Mouse (Mus musculus): ENCODE results near the gene Csnk1g1. TPM values are rescaled to one million over a fixed set of nuclear protein-coding genes. Genes with fewer than 3 reads are reported as not detected.

Csnk1g1 gene
- 16.4 and 31.7 TPM in 2 replicates for polyA plus RNA-seq (2012; ENCODE audit: low replicate concordance)

GRCm38 (mm10) chr9:65908394-65909300 lies at the start of gene Csnk1g1, which contains the start of gene Trip4:
Csnk1g1 (plus strand) TSS chr9:65908924.
Trip4 (minus strand) TSS chr9:65908794.

DNA sequence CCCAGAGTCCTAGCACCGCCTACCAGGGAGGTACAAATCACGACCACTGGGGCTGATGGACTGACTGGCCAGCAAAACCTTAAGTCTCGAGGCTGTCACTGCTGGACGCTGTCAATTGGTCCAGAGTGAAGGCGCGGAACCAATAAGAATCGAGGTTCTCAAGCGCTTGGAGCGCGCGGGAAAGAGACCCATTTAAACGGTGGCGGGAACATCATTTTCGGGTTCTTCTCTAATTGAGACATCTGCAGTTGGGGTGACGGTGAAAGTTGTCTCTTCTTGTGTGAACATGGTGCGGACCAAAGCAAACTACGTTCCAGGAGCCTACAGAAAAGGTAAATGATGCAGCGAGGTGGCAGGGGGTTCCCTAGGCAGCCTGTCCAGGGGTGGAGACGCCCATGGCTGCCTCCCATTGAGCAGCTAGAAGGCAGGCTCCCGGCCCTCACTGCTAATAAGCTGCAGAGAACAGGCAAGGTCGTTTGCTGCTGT lies 18.5 kb upstream of the Csnk1g1 start, which contains the start of gene Pclaf:
Pclaf (plus strand) TSS at position 95 of the 486 bp plus-strand sequence.

DNA sequence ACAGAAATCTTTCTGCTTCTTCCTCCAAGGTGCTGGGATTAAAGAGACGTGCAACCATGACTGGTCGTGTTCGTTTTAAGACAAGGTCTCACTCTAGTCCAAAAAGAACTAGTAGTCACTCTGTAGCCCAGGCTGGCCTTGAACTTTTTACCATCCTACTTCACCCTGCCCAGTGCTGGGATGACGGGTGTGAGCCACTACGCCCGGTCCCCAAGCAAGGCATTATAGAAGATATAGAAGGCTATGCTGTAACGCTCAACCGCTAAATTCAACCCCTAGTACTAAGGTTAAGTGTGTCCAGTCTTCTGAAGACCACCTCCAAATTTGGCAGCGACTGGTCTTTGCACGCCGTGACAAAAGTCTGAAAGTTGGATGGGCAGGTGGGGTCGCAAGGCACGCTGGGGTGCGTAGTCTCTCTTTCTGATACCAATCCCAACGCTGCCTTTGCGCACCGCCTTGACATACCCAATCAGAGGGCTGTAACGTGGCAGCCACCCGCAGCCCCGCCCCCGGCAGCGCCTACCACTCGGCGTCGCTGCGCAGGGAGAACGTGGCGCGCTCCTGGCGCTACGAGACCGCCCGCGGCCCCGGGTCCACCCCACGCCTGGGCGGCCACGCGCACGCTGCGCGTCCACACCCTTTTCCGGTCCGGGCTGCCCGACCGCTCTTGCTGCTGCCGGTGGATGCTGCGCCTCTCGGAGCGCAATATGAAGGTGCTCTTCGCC lies 151.0 kb downstream of the Csnk1g1 start, which contains the start of gene Ppib:
Ppib (plus strand) TSS at position 640 of the 725 bp plus-strand sequence.

DNA sequence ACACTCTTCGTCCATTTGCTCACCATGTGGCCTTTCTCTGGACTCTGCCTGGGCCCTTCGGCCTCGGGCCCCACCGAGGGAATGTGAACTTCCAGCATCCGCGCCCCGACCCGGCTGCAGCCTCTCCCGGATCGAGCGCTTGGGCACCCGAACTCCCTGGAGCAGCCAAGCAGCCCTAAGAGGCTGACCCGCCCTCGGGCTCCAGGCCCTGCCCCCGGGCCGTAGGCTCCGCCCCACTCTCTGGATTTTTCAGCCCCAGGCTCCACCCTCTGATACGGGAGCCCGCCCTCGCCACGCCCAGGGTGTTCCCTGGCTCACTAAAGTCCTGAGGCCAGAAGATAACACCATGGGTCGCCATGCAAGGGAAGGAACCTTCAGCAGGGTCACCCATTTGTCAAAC lies 160.9 kb downstream of the Csnk1g1 start, which contains the start of gene Snx22:
Snx22 (minus strand) TSS at position 137 of the 400 bp plus-strand sequence.

Other genes starting within 250 kb of the Csnk1g1 start
- gene Oaz2, start 240.9 kb upstream of the Csnk1g1 start, polyA plus RNA-seq (2012; ENCODE audit: low replicate concordance) = 74.6 and 178 TPM in 2 replicates
- gene Zfp609, start 81.4 kb upstream of the Csnk1g1 start, polyA plus RNA-seq (2012; ENCODE audit: low replicate concordance) = 10.9 and 38.0 TPM in 2 replicates
- gene Pclaf, start 18.7 kb upstream of the Csnk1g1 start, polyA plus RNA-seq (2012; ENCODE audit: low replicate concordance) = 0.84 and 1.4 TPM in 2 replicates
- gene Trip4, start 130 bp upstream of the Csnk1g1 start, polyA plus RNA-seq (2012; ENCODE audit: low replicate concordance) = 3.0 and 3.7 TPM in 2 replicates
- 32.6 and 166 TPM in 2 replicates for gene Ppib, start 151.3 kb downstream of the Csnk1g1 start, polyA plus RNA-seq (2012; ENCODE audit: low replicate concordance)
- gene Snx22, start 160.8 kb downstream of the Csnk1g1 start, polyA plus RNA-seq (2012; ENCODE audit: low replicate concordance) = 2.4 and 13.5 TPM in 2 replicates
- gene Snx1, start 217.7 kb downstream of the Csnk1g1 start, polyA plus RNA-seq (2012; ENCODE audit: low replicate concordance) = 162 and 365 TPM in 2 replicates
- gene Ciao2a, start 217.7 kb downstream of the Csnk1g1 start, polyA plus RNA-seq (2012; ENCODE audit: low replicate concordance) = 4.9 and 14.4 TPM in 2 replicates
- 5.3 and 5.6 TPM in 2 replicates for gene Dapk2, start 249.3 kb downstream of the Csnk1g1 start, polyA plus RNA-seq (2012; ENCODE audit: low replicate concordance)